Mouse (Mus musculus): ENCODE data around the gene Tdrd7. TPM values are rescaled to one million over a fixed set of nuclear protein-coding genes. Genes with fewer than 3 reads are reported as not detected.

Tdrd7 gene
- polyA plus RNA-seq, 1 experiment = 10.0 TPM

DNA sequence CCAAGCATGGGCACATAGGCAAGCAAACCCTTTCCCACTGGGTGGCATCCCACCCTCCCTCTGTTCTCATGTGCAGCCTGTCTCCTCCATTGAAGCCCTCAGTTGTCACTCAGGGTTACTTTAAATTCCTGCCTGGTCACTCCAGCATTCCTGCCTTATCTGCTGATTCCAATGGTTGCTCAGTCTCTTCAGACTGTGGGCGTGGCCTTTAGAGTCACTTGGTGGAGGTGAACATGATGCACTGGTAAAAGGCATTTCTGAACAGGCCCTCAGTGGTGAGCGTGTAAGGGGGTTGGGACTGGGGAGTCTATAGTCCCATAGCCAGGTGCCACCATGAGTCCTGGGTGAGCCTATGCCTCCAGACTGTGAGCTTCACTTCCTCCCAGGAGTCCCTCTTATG is 68.1 kb downstream of the Tdrd7 start:
- no peaks in the 10 kb centered on the region for H3K4me1 ChIP-seq (ENCODE audit: control insufficient read depth, insufficient read depth, low read length)
- no peak overlapping the region for H3K27ac ChIP-seq (ENCODE audit: insufficient read depth, low read length)
- no peaks in the 10 kb centered on the region for H3K36me3 ChIP-seq (ENCODE audit: control insufficient read depth, insufficient read depth, low read length, poor library complexity, severe bottlenecking)
- TF ChIP-seq EP300 (IDR thresholded peaks at IDR 0.05; ENCODE audit: insufficient read depth, low read depth, low read length) (no peak), POLR2A (IDR thresholded peaks at IDR 0.05; ENCODE audit: insufficient read depth, low read length) (no peak), CTCF (IDR thresholded peaks at IDR 0.05; ENCODE audit: low read depth, low read length) (no peak)
- H3K9ac ChIP-seq (ENCODE audit: low read depth, poor library complexity, severe bottlenecking) = no peak overlapping the region
- H3K9me3 ChIP-seq (replicated peaks; ENCODE audit: control insufficient read depth, insufficient read depth, low read length, poor library complexity, severe bottlenecking) = no peaks in the 10 kb centered on the region
- H3K27me3 ChIP-seq (ENCODE audit: control insufficient read depth, insufficient read depth, low read length, poor library complexity, severe bottlenecking) = no peaks in the 10 kb centered on the region
- no peak overlapping the region for H3K4me3 ChIP-seq (ENCODE audit: low read depth, low read length)

DNA sequence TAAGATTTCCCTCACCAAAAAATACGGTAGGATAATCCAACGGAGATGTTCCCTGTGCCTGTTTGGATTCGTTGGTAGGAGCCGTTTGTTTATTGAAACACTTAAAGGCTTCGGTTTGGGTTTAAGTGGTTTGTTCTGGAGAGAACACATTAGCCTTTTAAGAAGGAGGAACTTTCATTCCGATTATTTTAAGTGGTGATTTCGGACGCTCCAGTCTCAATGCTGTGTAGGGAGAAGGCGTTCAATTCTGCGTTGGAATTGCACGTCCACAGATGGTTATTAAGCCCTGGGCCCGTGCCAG is 73.4 kb downstream of the Tdrd7 start:
- Histone ChIP-seq H3K27me3 (ENCODE audit: control insufficient read depth, insufficient read depth, low read length, poor library complexity, severe bottlenecking) (peaks cover 5% of the 10 kb centered on the region; the same call in 1 of the 2 replicates), H3K9ac (ENCODE audit: low read depth, poor library complexity, severe bottlenecking) (peak overlapping the region; percentile 55; the same call in 1 of the 2 replicates), H3K9me3 (replicated peaks; ENCODE audit: control insufficient read depth, insufficient read depth, low read length, poor library complexity, severe bottlenecking) (no peaks in the 10 kb centered on the region), H3K4me1 (ENCODE audit: control insufficient read depth, insufficient read depth, low read length) (no peaks in the 10 kb centered on the region), H3K36me3 (ENCODE audit: control insufficient read depth, insufficient read depth, low read length, poor library complexity, severe bottlenecking) (no peaks in the 10 kb centered on the region), H3K27ac (ENCODE audit: insufficient read depth, low read length) (no peak overlapping the region), H3K4me3 (ENCODE audit: low read depth, low read length) (peak overlapping the region; percentile 44)
- TF ChIP-seq CTCF (IDR thresholded peaks at IDR 0.05; ENCODE audit: low read depth, low read length) = no peak
- no peak for TF ChIP-seq EP300 (IDR thresholded peaks at IDR 0.05; ENCODE audit: insufficient read depth, low read depth, low read length)
- no peak for TF ChIP-seq POLR2A (IDR thresholded peaks at IDR 0.05; ENCODE audit: insufficient read depth, low read length)

DNA sequence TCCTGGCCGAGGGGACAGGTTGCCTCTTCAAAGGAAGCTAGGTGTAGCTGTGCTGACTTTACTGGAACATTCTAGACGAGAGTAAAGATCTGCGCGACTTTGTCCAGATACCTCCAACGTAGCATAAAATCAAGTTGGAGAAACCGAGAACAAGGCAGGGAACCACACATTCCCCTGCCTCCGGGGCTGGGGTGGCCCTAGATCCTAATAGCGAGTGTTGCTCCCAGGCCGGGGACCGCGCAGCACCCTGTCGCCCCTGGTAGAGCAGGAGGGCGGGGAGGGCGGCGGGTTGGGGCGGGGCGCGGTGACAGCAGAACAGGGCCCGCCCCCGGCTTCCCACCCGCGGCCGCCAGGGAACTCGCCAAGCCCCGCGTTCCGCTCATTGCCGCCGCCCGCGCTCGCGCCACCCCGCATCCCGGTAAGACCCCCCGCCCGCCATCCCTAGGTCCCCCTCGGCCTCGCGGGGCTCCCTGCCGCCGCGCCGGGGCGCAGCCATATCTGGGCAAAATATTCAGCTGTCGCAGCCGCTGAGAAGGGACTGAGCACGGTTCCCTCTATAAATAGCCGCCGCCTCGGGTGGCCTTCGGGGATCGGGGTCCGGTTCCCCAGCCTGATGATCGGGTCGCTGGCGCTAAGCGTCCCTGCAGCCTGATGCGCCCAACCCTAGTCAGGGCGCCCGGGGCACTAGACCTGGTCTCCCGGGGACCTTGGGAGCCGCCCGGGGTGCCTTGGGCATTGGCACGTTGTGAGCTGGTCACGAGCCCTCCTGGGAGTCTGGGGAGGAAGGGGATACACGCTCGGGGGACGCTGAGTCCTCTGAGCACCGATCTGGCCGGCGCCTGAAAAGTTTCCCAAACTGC is 74.0 kb downstream of the Tdrd7 start, which contains the start of gene Tmod1:
Gene Tmod1, plus strand, starts transcription at position 44 of the 860 bp plus-strand sequence.
- peak within 1 kb of the TSS; percentile 55 for H3K9ac ChIP-seq (ENCODE audit: low read depth, poor library complexity, severe bottlenecking)
- no peaks in the 10 kb centered on the region for H3K4me1 ChIP-seq (ENCODE audit: control insufficient read depth, insufficient read depth, low read length)
- peaks cover 5% of the 10 kb centered on the region; the same call in 1 of the 2 replicates for H3K27me3 ChIP-seq (ENCODE audit: control insufficient read depth, insufficient read depth, low read length, poor library complexity, severe bottlenecking)
- no peaks in the 10 kb centered on the region for H3K36me3 ChIP-seq (ENCODE audit: control insufficient read depth, insufficient read depth, low read length, poor library complexity, severe bottlenecking)
- H3K27ac ChIP-seq (ENCODE audit: insufficient read depth, low read length) = no peak within 1 kb of the TSS
- no peaks in the 10 kb centered on the region for H3K9me3 ChIP-seq (replicated peaks; ENCODE audit: control insufficient read depth, insufficient read depth, low read length, poor library complexity, severe bottlenecking)
- peak within 1 kb of the TSS; percentile 44 for H3K4me3 ChIP-seq (ENCODE audit: low read depth, low read length)
- TF ChIP-seq POLR2A (IDR thresholded peaks at IDR 0.05; ENCODE audit: insufficient read depth, low read length) (no peak), EP300 (IDR thresholded peaks at IDR 0.05; ENCODE audit: insufficient read depth, low read depth, low read length) (no peak), CTCF (IDR thresholded peaks at IDR 0.05; ENCODE audit: low read depth, low read length) (no peak)

DNA sequence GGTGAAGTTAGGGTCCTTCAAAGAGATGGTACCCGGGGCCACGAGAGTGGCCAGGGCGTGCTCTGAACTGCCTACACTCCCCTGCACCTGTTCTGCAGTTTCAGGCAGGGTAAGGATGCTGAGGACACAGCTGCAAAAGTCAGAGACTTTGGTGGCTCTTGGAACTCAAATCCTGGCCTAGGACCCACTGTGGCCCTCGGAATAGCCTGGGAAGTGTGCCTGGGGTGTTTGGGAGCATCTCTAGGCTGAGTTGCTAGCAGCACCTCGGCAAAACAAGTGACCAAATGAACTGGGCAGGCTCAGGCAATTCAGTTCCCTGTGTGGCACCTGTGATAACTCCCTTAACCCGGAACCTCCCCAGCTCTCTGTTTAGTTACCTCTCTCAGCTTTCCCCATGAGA is 74.8 kb downstream of the Tdrd7 start:
- TF ChIP-seq EP300 (IDR thresholded peaks at IDR 0.05; ENCODE audit: insufficient read depth, low read depth, low read length) = no peak
- TF ChIP-seq CTCF (IDR thresholded peaks at IDR 0.05; ENCODE audit: low read depth, low read length) = no peak
- TF ChIP-seq POLR2A (IDR thresholded peaks at IDR 0.05; ENCODE audit: insufficient read depth, low read length) = no peak
- Histone ChIP-seq H3K27ac (ENCODE audit: insufficient read depth, low read length) (no peak overlapping the region), H3K4me3 (ENCODE audit: low read depth, low read length) (peak overlapping the region; percentile 43), H3K9me3 (replicated peaks; ENCODE audit: control insufficient read depth, insufficient read depth, low read length, poor library complexity, severe bottlenecking) (no peaks in the 10 kb centered on the region), H3K9ac (ENCODE audit: low read depth, poor library complexity, severe bottlenecking) (no peak overlapping the region), H3K4me1 (ENCODE audit: control insufficient read depth, insufficient read depth, low read length) (no peaks in the 10 kb centered on the region), H3K36me3 (ENCODE audit: control insufficient read depth, insufficient read depth, low read length, poor library complexity, severe bottlenecking) (no peaks in the 10 kb centered on the region), H3K27me3 (ENCODE audit: control insufficient read depth, insufficient read depth, low read length, poor library complexity, severe bottlenecking) (peaks cover 5% of the 10 kb centered on the region; the same call in 1 of the 2 replicates)

DNA sequence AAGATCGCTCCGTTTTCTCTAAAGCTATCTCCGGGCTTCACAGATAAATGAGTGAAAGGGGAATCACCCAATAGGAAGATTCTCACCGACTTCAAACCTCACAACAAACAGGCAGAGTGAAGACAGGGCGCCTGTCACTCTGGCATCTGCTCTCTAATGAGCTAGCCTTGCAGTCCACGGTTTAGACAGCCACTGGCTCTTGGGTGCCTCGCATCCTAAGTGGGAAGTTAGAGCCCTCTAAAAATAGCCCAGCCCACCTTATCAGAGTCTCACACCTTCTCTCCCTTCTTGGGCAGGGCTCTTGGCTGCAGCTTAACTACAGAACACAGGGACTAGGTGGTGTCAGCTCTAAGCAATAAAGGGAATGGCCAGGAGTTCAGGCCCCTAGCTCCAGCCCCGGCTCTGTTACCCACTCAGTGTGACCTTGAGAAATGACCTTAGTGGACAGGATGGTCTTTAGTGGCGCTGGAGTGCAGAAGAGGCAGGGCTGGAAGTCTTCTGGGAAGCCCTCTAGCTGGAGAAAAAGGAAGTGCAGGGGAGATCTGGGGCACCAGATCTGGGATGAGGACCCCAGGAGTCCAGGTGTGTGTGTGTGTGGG is 75.6 kb downstream of the Tdrd7 start:
- Histone ChIP-seq H3K9ac (ENCODE audit: low read depth, poor library complexity, severe bottlenecking) (no peak overlapping the region), H3K4me1 (ENCODE audit: control insufficient read depth, insufficient read depth, low read length) (no peaks in the 10 kb centered on the region), H3K9me3 (replicated peaks; ENCODE audit: control insufficient read depth, insufficient read depth, low read length, poor library complexity, severe bottlenecking) (no peaks in the 10 kb centered on the region), H3K27me3 (ENCODE audit: control insufficient read depth, insufficient read depth, low read length, poor library complexity, severe bottlenecking) (peaks cover 5% of the 10 kb centered on the region; the same call in 1 of the 2 replicates), H3K27ac (ENCODE audit: insufficient read depth, low read length) (no peak overlapping the region), H3K4me3 (ENCODE audit: low read depth, low read length) (no peak overlapping the region), H3K36me3 (ENCODE audit: control insufficient read depth, insufficient read depth, low read length, poor library complexity, severe bottlenecking) (no peaks in the 10 kb centered on the region)
- TF ChIP-seq CTCF (IDR thresholded peaks at IDR 0.05; ENCODE audit: low read depth, low read length) (peak; percentile 32), POLR2A (IDR thresholded peaks at IDR 0.05; ENCODE audit: insufficient read depth, low read length) (no peak)
